Mouse (Mus musculus): ENCODE data around the gene Hist1h3f.
"Not testable (repeated sequence)": the region's sequence is repeated elsewhere in the genome, so short reads cannot be mapped to it uniquely, and the experiment has no call there.

Hist1h3f gene

GRCm38 (mm10) chr13:23537006-23537710 is 6.7 kb upstream of the Hist1h3f start:
- DNase-seq (ENCODE audit: low spot score): no peak

GRCm38 (mm10) chr13:23538249-23538648 is 5.6 kb upstream of the Hist1h3f start:
- no peak for DNase-seq (ENCODE audit: low spot score)

GRCm38 (mm10) chr13:23539821-23540220 is 4.0 kb upstream of the Hist1h3f start:
- DNase-seq (ENCODE audit: low spot score): not testable (repeated sequence)

- no peak for DNase-seq (ENCODE audit: low spot score)
Measured at GRCm38 (mm10) chr13:23541497-23541896, 2.4 kb upstream of the Hist1h3f start.

GRCm38 (mm10) chr13:23542225-23542980 is 1.4 kb upstream of the Hist1h3f start:
- DNase-seq (ENCODE audit: low spot score): not testable (repeated sequence)

- DNase-seq (ENCODE audit: low spot score): not testable (repeated sequence)
Measured at GRCm38 (mm10) chr13:23542999-23543607, 749 bp upstream of the Hist1h3f start, which contains the start of gene Hist1h2bh. TSS of gene Hist1h2bh (minus strand) at chr13:23543392.

- DNase-seq (ENCODE audit: low spot score): not testable (repeated sequence)
Measured at GRCm38 (mm10) chr13:23544787-23545120, 902 bp downstream of the Hist1h3f start.

GRCm38 (mm10) chr13:23546694-23547093 is 2.8 kb downstream of the Hist1h3f start:
- no peak for DNase-seq (ENCODE audit: low spot score)

GRCm38 (mm10) chr13:23550761-23551145 is 6.9 kb downstream of the Hist1h3f start:
- DNase-seq (ENCODE audit: low spot score): no peak

- DNase-seq (ENCODE audit: low spot score): peak; percentile 74
Measured at GRCm38 (mm10) chr13:23551146-23551834, 7.4 kb downstream of the Hist1h3f start, which contains the start of gene Hist1h4f. TSS of gene Hist1h4f (minus strand) at chr13:23551648.

GRCm38 (mm10) chr13:23551931-23552914 is 8.4 kb downstream of the Hist1h3f start:
- DNase-seq (ENCODE audit: low spot score): no peak

GRCm38 (mm10) chr13:23552962-23553361 is 9.1 kb downstream of the Hist1h3f start, which contains the start of gene Hist1h1d:
TSS of gene Hist1h1d (plus strand) at chr13:23553262.
- DNase-seq (ENCODE audit: low spot score): no peak

- no peak for DNase-seq (ENCODE audit: low spot score)
Measured at GRCm38 (mm10) chr13:23554393-23554792, 10.5 kb downstream of the Hist1h3f start.

- DNase-seq (ENCODE audit: low spot score): peak; percentile 73
Measured at GRCm38 (mm10) chr13:23554925-23555838, 11.3 kb downstream of the Hist1h3f start.

- DNase-seq (ENCODE audit: low spot score): no peak
Measured at GRCm38 (mm10) chr13:23555839-23556416, 12.1 kb downstream of the Hist1h3f start.

GRCm38 (mm10) chr13:23556906-23557305 is 13.1 kb downstream of the Hist1h3f start:
- DNase-seq (ENCODE audit: low spot score): no peak

- DNase-seq (ENCODE audit: low spot score): not testable (repeated sequence)
Measured at GRCm38 (mm10) chr13:23560699-23561098, 16.8 kb downstream of the Hist1h3f start.

- not testable (repeated sequence) for DNase-seq (ENCODE audit: low spot score)
Measured at GRCm38 (mm10) chr13:23561531-23561882, 17.7 kb downstream of the Hist1h3f start.

GRCm38 (mm10) chr13:23561883-23562659 is 18.2 kb downstream of the Hist1h3f start, which contains the start of gene Hist1h3e:
TSS of gene Hist1h3e (minus strand) at chr13:23562369.
- DNase-seq (ENCODE audit: low spot score): peak; percentile 92
